Mouse (Mus musculus) forebrain, embryonic 13.5 days (tissue): ENCODE results near the gene 1110051M20Rik. TPM values are rescaled to one million over a fixed set of nuclear protein-coding genes. Genes with fewer than 3 reads are reported as not detected.

Experiments
- ATAC-seq: fragments of 200-750 bp; cut with Nextera tagmentation; 2 replicates; pipeline ENCODE4 v1.8.0; 2017
- H3K27ac ChIP-seq: fragments of 300-500 bp; sonication (generic); 2 replicates; pipeline ENCODE4 v1.5.1; 2015; ENCODE audit warnings: inconsistent platforms, mild to moderate bottlenecking, moderate library complexity
- H3K27me3 ChIP-seq: fragments of 300-500 bp; sonication (generic); 2 replicates; pipeline ENCODE4 v1.6.1; 2015; ENCODE audit warnings: mild to moderate bottlenecking, inconsistent platforms
- H3K36me3 ChIP-seq: fragments of 300-500 bp; sonication (generic); 2 replicates; pipeline ENCODE4 v1.6.1; 2015; ENCODE audit warnings: mild to moderate bottlenecking, inconsistent platforms; ENCODE audit not compliant: poor library complexity, severe bottlenecking
- H3K4me1 ChIP-seq: fragments of 300-500 bp; sonication (generic); 2 replicates; pipeline ENCODE4 v1.6.1; 2015; ENCODE audit warnings: inconsistent platforms
- H3K4me2 ChIP-seq: fragments of 300-500 bp; sonication (generic); 2 replicates; pipeline ENCODE4 v1.6.1; 2015; ENCODE audit warnings: inconsistent platforms, mild to moderate bottlenecking, moderate library complexity
- H3K4me3 ChIP-seq: fragments of 300-500 bp; sonication (generic); 2 replicates; pipeline ENCODE4 v1.5.1; 2015; ENCODE audit warnings: mild to moderate bottlenecking, inconsistent platforms
- H3K9ac ChIP-seq: fragments of 300-500 bp; sonication (generic); 2 replicates; pipeline ENCODE4 v1.6.1; 2015; ENCODE audit warnings: mild to moderate bottlenecking, inconsistent platforms
- H3K9me3 ChIP-seq: fragments of 300-500 bp; sonication (generic); replicated peaks from 2 replicates; pipeline ENCODE4 v1.6.1; 2016; ENCODE audit warnings: inconsistent platforms
- WGBS: fragments of 180-500 bp; shearing (Covaris S2); methylation state at CpG from one replicate; pipeline ENCODE4 v1.1.7; 2015; 5-methylcytosine and 5-hydroxymethylcytosine counted together
- polyA plus RNA-seq: library from polyadenylated mRNA; unstranded; fragments of >200 nt; fragmentation: Nextera tagmentation; extraction: Ambion mirVana; gene quantifications from 2 replicates; pipeline ENCODE4 v1.2.1, GENCODE M21; 2015

1110051M20Rik gene
- polyA plus RNA-seq, 1 experiment from 2014 or later = 137 TPM

DNA sequence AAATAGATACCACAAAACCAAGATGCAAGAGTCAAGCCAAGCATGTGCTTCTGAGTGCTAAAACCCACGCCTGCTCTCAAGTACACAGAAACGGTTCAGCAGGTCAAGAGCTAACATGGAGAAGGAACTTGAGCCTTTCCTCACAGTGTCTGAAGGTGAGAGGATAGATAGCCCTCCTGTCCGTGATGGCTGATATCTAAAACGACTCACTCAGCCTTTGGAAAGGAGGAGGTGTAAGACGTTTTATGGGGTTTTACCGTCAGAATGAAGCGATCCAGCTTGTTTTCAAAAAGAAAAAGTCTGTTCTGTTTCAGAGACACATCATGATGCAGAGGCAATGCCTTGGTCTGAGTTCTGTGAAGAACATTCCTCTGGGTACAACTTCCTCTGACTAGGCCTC is 130.3 kb downstream of the 1110051M20Rik start:
- no peak overlapping the region for H3K4me3 ChIP-seq
- no peak overlapping the region for H3K9ac ChIP-seq
- no peak overlapping the region for H3K4me2 ChIP-seq
- peaks cover 2% of the 10 kb centered on the region; the same call in 1 of the 2 replicates for H3K36me3 ChIP-seq
- no peaks in the 10 kb centered on the region for H3K9me3 ChIP-seq
- no peak for ATAC-seq
- H3K27me3 ChIP-seq = no peaks in the 10 kb centered on the region
- peaks cover 8% of the 10 kb centered on the region; the same call in 1 of the 2 replicates for H3K4me1 ChIP-seq
- WGBS = 94% methylated on average over 7 of the region's 7 CpGs
- no peak overlapping the region for H3K27ac ChIP-seq

DNA sequence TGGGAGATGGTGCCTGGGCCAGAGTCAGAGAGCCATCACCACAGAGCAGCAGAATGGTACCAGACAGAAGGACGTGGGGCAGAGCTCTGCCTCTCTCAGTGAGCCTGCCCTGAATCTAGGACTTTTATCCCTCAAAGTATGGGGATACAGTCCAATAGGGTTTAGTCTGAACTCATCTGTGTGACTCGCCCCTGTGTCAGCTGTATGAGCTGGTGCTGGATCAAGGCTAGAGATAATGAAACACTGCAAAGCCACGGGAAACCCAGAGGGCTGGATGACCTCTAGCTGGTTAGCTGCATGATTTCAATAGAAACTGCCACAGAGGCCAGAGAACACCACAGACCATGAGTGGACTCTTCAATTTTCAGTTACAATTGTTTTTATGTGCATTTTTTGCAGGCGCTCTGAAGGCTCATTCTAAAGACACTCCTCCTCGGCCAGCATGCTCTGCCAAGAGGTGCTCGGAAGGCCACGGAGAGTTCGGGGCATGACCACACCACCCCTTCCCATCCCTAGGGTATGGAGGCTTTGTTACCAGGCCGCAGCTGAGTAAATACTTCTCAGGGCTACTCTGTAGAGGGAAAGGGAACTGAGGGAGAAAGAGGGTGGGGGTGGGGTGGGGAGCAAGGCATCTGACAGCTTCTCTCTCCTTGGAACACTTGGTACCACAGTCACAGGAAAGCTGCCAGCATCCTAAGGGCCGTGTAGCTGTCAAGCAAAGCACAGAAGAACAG is 131.8 kb downstream of the 1110051M20Rik start:
- H3K27ac ChIP-seq = peak overlapping the region; percentile 31; the same call in 1 of the 2 replicates

DNA sequence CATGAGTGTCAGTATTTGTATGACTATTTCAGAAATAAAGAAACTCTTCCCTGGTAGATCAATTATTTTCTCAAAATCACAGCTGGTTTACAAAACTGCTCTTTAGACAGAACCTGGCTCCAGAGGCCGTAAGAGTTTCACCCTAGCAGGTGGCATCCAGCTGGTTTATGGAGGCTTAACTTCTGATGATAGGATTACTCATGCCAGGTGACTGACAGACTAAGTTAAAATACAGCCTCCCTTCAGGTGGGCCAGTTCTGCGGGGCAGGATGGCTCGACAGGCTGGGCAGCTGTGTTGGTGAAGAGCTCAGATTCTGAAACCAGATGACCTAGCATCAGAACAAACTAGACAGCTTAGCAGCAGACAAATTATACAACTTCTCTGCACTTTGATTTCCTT is 135.0 kb downstream of the 1110051M20Rik start:
- Histone ChIP-seq H3K4me1 (peaks cover 12% of the 10 kb centered on the region; the same call in 1 of the 2 replicates), H3K9ac (no peak overlapping the region), H3K36me3 (no peaks in the 10 kb centered on the region), H3K27me3 (no peaks in the 10 kb centered on the region), H3K9me3 (no peaks in the 10 kb centered on the region), H3K27ac (no peak overlapping the region), H3K4me3 (no peak overlapping the region), H3K4me2 (no peak overlapping the region)
- no peak for ATAC-seq
- 67% methylated on average over 3 of the region's 3 CpGs for WGBS

More for the DNA sequence above, 131.8 kb downstream of the 1110051M20Rik start:
- no peak overlapping the region for H3K4me3 ChIP-seq
- 49% methylated on average over 10 of the region's 10 CpGs for WGBS
- ATAC-seq = no peak
- peaks cover 2% of the 10 kb centered on the region; the same call in 1 of the 2 replicates for H3K36me3 ChIP-seq
- H3K9me3 ChIP-seq = no peaks in the 10 kb centered on the region
- peaks cover 8% of the 10 kb centered on the region; the same call in 1 of the 2 replicates for H3K4me1 ChIP-seq
- no peaks in the 10 kb centered on the region for H3K27me3 ChIP-seq
- H3K4me2 ChIP-seq = no peak overlapping the region
- H3K9ac ChIP-seq = no peak overlapping the region

DNA sequence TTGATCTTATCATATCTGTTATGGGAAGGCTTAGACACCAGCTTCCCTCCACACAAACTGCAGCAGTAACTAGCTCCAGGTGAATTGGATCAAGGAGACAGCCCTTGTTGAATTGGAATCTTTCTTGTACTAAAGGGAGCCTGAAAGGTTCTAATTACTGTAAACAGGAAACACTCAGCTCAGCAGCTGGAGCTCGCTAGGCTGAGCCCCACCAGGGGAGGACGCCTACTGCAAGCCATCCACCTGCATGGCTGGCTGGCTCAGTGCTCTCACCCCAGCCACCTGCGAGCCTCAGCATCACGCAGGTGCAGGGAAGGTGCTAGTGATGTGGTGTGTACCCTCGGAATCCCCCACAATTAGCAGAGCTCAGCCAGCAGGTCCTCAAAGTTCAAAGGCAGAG is 135.8 kb downstream of the 1110051M20Rik start:
- ATAC-seq = no peak
- H3K4me1 ChIP-seq = peaks cover 12% of the 10 kb centered on the region; the same call in 1 of the 2 replicates
- H3K9me3 ChIP-seq = no peaks in the 10 kb centered on the region
- peaks cover 4% of the 10 kb centered on the region; the same call in 1 of the 2 replicates for H3K36me3 ChIP-seq
- WGBS = 40% methylated on average over 5 of the region's 5 CpGs
- H3K9ac ChIP-seq = no peak overlapping the region
- H3K4me3 ChIP-seq = no peak overlapping the region
- H3K27ac ChIP-seq = no peak overlapping the region
- H3K4me2 ChIP-seq = no peak overlapping the region
- H3K27me3 ChIP-seq = no peaks in the 10 kb centered on the region

DNA sequence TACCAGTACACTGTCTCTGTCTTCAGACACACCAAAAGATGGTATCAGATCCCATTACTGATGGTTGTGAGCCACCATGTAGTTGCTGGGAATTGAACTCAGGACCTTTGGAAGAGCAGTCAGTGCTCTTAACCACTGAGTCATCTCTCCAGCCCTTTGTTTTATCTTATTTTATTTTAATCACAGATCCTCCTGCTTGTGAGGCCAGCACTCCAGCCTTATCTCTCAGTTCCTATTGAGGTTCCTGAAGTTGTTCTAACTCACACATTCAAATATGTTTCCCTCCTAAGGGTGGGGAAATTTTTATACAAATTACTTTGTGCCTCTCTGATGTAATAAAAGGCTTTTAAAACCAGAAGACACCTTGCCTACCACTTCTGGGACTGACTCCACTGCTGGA is 137.9 kb downstream of the 1110051M20Rik start:
- no peaks in the 10 kb centered on the region for H3K9me3 ChIP-seq
- peaks cover 7% of the 10 kb centered on the region; the same call in 1 of the 2 replicates for H3K36me3 ChIP-seq
- no peak overlapping the region for H3K27ac ChIP-seq
- no peak overlapping the region for H3K4me3 ChIP-seq
- peaks cover 4% of the 10 kb centered on the region; the same call in 1 of the 2 replicates for H3K4me1 ChIP-seq
- H3K9ac ChIP-seq = no peak overlapping the region
- no peak overlapping the region for H3K4me2 ChIP-seq
- ATAC-seq = no peak
- H3K27me3 ChIP-seq = no peaks in the 10 kb centered on the region

DNA sequence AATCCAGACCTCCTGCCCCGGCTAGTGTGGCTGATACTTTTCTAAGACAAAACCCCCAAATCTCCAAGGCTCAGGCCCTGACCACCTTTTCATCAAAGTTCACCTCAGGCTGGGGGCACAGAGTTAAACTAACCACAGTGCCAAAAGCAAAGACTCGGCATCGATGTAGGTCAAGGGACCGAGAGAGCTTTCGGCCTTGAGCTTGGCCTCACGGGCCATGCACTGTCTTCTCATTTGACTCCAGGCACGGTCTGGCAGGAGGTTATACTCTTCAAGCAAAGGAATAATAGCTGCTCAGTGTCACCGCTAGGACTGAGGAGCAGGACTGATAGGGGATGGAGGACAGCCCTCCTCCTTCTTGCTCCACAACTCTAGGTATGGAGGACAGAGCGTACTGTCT is 138.6 kb downstream of the 1110051M20Rik start:
- Histone ChIP-seq H3K27me3 (no peaks in the 10 kb centered on the region), H3K4me1 (peaks cover 4% of the 10 kb centered on the region; the same call in 1 of the 2 replicates), H3K27ac (no peak overlapping the region), H3K36me3 (peaks cover 7% of the 10 kb centered on the region; the same call in 1 of the 2 replicates), H3K4me2 (no peak overlapping the region), H3K4me3 (no peak overlapping the region), H3K9ac (no peak overlapping the region), H3K9me3 (no peaks in the 10 kb centered on the region)
- ATAC-seq = no peak
- 93% methylated on average over 9 of the region's 9 CpGs for WGBS

DNA sequence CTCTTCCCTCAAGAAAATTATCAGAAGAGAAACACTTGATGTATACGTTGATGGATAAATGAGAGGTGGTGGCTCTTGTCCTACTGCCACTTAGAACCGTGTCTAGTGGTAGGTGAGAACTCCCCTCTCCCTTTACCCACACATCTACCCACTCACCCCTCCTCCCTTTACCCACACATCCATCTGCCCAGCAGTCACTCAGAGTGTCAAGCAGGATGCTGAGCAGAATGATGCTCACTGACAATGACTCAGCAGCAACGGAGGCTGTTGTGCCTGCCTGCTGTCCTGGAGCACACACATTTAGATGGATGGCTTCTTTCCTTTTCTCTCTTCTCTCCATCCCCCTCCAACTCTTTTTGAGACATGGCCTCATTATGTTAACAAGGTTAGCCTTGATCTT is 141.7 kb downstream of the 1110051M20Rik start:
- Histone ChIP-seq H3K36me3 (peaks cover 7% of the 10 kb centered on the region; the same call in 1 of the 2 replicates), H3K27ac (no peak overlapping the region), H3K4me1 (peaks cover 4% of the 10 kb centered on the region; the same call in 1 of the 2 replicates), H3K9ac (no peak overlapping the region), H3K4me2 (no peak overlapping the region), H3K9me3 (no peaks in the 10 kb centered on the region), H3K27me3 (no peaks in the 10 kb centered on the region), H3K4me3 (no peak overlapping the region)
- ATAC-seq = no peak
- 88% methylated on average over 3 of the region's 3 CpGs for WGBS

DNA sequence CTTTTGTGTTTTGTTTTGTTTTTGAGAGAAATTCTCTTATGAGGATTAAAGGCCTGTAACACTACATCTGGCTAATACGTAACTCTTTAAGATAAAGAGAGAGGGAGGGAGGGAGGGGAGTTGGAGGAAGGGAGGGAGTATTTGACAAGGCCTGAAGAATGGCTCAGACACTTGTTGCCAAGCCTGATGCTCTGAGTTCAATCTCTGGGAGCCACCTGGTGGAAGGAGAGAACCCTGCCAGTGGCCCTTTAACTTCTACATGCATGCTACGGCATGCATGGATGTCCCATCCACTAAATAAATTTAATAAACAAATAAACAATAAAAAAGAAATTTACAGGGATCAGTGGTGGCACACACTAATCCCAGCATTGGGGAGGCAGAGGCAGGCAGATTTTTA is 142.7 kb downstream of the 1110051M20Rik start:
- Histone ChIP-seq H3K9me3 (no peaks in the 10 kb centered on the region), H3K9ac (no peak overlapping the region), H3K27me3 (no peaks in the 10 kb centered on the region), H3K4me3 (no peak overlapping the region), H3K36me3 (peaks cover 7% of the 10 kb centered on the region; the same call in 1 of the 2 replicates), H3K4me1 (no peaks in the 10 kb centered on the region), H3K4me2 (no peak overlapping the region), H3K27ac (no peak overlapping the region)
- no peak for ATAC-seq
- 87% methylated on average over 2 of the region's 2 CpGs for WGBS

DNA sequence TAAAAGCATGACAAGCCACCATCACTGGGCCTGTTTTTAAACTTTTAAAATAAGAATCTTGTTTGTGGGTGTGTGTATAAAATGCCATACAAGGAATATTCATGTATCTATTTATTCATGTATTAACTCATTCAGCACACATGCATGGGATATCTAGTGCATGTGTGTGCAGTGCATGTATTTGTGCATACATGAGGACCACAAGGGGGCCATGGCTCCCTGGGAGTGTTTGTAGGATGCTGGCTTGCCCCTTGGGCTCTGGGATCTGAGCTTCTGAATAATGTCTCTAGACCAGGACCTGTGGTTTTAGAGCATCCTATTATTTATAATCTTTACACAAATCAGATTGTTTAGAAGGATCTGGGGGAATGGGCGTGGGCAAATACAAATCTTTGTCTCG is 143.7 kb downstream of the 1110051M20Rik start:
- no peaks in the 10 kb centered on the region for H3K9me3 ChIP-seq
- ATAC-seq = no peak
- H3K27ac ChIP-seq = no peak overlapping the region
- H3K36me3 ChIP-seq = peaks cover 7% of the 10 kb centered on the region; the same call in 1 of the 2 replicates
- H3K9ac ChIP-seq = no peak overlapping the region
- H3K4me2 ChIP-seq = no peak overlapping the region
- no peaks in the 10 kb centered on the region for H3K4me1 ChIP-seq
- WGBS = 96% methylated on average over 2 of the region's 2 CpGs
- no peak overlapping the region for H3K4me3 ChIP-seq
- no peaks in the 10 kb centered on the region for H3K27me3 ChIP-seq

DNA sequence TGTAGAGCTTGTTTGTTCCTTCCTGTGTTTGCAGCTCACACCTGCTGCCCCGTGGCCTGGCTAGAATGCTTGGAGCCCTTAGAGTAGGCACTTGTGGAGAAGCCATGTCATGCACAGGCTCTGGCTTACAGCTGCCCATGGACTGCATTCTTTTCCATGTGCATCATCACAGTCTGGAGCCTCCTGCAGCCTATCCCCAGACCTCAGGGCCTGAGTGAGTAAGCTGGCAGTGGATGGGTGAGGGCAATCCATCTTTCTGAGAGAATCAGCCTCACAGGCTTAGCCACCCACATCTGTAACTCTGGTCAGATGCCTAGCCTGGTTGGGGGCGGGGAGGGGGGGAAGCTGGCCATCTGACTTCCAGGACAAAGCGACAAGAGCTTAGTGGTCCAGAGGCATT is 145.3 kb downstream of the 1110051M20Rik start:
- H3K27me3 ChIP-seq = no peaks in the 10 kb centered on the region

DNA sequence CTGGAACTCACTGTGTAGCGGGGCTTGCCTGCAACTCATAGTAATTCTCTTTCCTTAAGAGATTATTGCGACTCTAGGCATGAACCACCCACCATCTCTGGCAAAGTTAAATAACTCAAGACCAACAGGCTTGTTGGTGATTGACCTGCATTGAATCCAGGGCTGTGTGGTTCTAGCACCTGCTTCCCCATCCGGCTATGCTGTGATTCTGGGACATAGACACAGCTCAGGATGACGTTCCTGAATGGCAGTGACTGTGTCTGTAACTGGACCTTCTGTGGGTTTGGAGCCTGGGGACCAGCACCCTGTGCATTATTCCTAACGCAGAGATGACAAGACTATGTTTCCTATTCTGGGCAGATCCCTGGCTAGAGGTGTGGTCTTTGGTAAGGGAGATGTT is 148.6 kb downstream of the 1110051M20Rik start:
- no peak overlapping the region for H3K27ac ChIP-seq
- H3K36me3 ChIP-seq = no peaks in the 10 kb centered on the region
- H3K4me3 ChIP-seq = no peak overlapping the region
- peaks cover 11% of the 10 kb centered on the region for H3K4me1 ChIP-seq
- H3K9me3 ChIP-seq = no peaks in the 10 kb centered on the region
- no peaks in the 10 kb centered on the region for H3K27me3 ChIP-seq
- H3K9ac ChIP-seq = no peak overlapping the region
- 93% methylated on average over 5 of the region's 5 CpGs for WGBS
- no peak for ATAC-seq
- no peak overlapping the region for H3K4me2 ChIP-seq

More for the DNA sequence above, 145.3 kb downstream of the 1110051M20Rik start:
- H3K4me1 ChIP-seq = no peaks in the 10 kb centered on the region
- H3K9ac ChIP-seq = no peak overlapping the region
- 57% methylated on average over 3 of the region's 3 CpGs for WGBS
- no peaks in the 10 kb centered on the region for H3K9me3 ChIP-seq
- no peak for ATAC-seq
- no peak overlapping the region for H3K4me3 ChIP-seq
- no peak overlapping the region; the same call in 1 of the 2 replicates for H3K27ac ChIP-seq
- peaks cover 5% of the 10 kb centered on the region; the same call in 1 of the 2 replicates for H3K36me3 ChIP-seq
- H3K4me2 ChIP-seq = no peak overlapping the region

DNA sequence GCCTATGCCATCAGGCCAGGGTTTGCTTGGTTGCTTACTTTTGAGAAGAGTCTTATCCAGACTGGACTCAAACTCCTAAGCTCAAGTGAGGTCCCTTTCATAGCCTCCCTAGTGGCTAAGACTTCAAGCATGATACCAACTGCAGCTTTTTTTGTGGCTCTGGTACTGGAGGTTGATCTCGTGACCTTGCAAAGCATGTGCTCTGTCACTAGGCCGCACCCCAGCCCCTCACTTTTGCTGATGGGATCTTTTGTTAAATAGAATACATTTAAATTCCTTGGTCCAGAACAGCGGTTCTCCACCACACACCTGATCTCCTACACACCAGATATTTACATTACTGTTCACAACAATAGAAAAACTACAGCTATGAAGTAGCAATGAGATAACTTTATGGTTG is 150.3 kb downstream of the 1110051M20Rik start:
- no peak for ATAC-seq
- Histone ChIP-seq H3K9me3 (no peaks in the 10 kb centered on the region), H3K4me3 (no peak overlapping the region), H3K4me1 (peaks cover 13% of the 10 kb centered on the region), H3K36me3 (no peaks in the 10 kb centered on the region), H3K4me2 (no peak overlapping the region), H3K27me3 (no peaks in the 10 kb centered on the region), H3K27ac (no peak overlapping the region), H3K9ac (no peak overlapping the region)
- 93% methylated on average over 3 of the region's 3 CpGs for WGBS
